Mouse (Mus musculus) thymus, adult 2 months (tissue): ENCODE results near the gene Atp2b2.

Experiments used
- CTCF ChIP-seq: fragments of 200-500 bp; IDR thresholded peaks from 2 replicates; pipeline ENCODE4 v1.5.1; 2012; ENCODE audit warnings: mild to moderate bottlenecking, control low read depth, low read length, moderate library complexity, borderline replicate concordance; ENCODE audit not compliant: control insufficient read depth, poor library complexity, insufficient read depth; ENCODE audit errors: extremely low read depth
- POLR2A ChIP-seq: fragments of 200-500 bp; IDR thresholded peaks from 2 replicates; pipeline ENCODE4 v1.6.1; 2012; ENCODE audit warnings: mild to moderate bottlenecking, low read length, control low read depth, moderate library complexity; ENCODE audit not compliant: control insufficient read depth, poor library complexity, insufficient read depth; ENCODE audit errors: extremely low read depth

- TF ChIP-seq CTCF: no peak
- TF ChIP-seq POLR2A: no peak
Measured at GRCm38 (mm10) chr6:114003796-114004195, 38.6 kb downstream of the Atp2b2 start.
